Mouse (Mus musculus): ENCODE measurements at regions not wholly inside any gene's neighbourhood (a gene's known extent, or its start where the extent isn't known, plus 50 kb on each side); places are given as distances from the start of the nearest gene placed in this dataset.

DNA sequence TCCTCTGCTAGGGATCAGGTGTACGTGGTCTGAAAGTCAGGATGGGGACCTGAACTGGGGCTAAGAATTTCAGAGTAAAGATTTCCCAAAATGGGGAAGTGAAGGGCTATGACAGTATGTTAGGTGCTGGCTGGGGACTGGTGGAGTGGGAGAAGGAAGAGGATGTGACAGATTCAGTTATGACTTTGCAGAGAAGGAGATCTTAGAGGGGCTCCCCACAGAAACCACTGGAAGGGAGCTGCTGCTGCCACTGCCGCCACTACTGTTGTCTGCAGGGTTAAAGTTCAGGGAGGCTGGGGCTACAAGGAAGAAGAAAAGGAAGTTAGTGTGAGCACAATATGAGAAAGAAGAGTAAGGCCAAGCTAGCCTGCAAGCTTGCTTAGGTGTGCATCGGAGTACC, 53.7 kb upstream of the Armc3 start:
- Histone ChIP-seq H3K4me1 (ENCODE audit: control insufficient read depth, low read depth, low read length) (no peaks in the 10 kb centered on the region), H3K4me2 (ENCODE audit: low read depth, low read length) (no peak overlapping the region), H3K9me3 (replicated peaks; ENCODE audit: control insufficient read depth, low read length) (no peaks in the 10 kb centered on the region), H3K4me3 (ENCODE audit: low read depth, low read length) (no peak overlapping the region), H3K27me3 (ENCODE audit: control insufficient read depth, insufficient read depth, low read depth, low read length) (no peaks in the 10 kb centered on the region), H3K36me3 (ENCODE audit: control insufficient read depth, insufficient read depth) (no peaks in the 10 kb centered on the region), H3K27ac (ENCODE audit: low read length) (no peak overlapping the region), H3K9ac (ENCODE audit: low read depth, low read length) (no peak overlapping the region)
- 27% methylated on average over 3 of the region's 3 CpGs for WGBS (ENCODE audit: insufficient replicate concordance)
- ATAC-seq (ENCODE audit: low read depth): no peak

DNA sequence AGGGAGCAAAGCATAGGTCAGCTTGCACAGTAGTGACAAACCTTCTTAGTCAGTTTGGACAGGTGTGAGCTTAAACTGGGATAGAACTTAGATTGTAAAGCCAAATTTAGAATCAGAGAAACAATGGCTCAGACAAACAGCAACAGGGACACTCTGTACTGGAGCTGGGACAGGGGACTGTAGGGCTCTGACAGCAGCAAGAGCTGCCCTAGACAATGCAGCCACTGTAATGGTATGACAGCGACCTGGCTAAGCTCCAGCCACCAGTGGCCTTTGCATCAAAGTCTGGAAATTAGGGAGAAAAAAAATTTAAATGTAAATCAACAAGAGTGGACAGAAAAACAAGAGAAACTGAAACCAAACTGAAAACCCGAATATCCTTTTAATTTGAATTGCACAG, 53.2 kb upstream of the Armc3 start:
- H3K4me2 ChIP-seq (ENCODE audit: low read depth, low read length): no peak overlapping the region
- ATAC-seq (ENCODE audit: low read depth): no peak
- H3K9me3 ChIP-seq (replicated peaks; ENCODE audit: control insufficient read depth, low read length): no peaks in the 10 kb centered on the region
- no peaks in the 10 kb centered on the region for H3K27me3 ChIP-seq (ENCODE audit: control insufficient read depth, insufficient read depth, low read depth, low read length)
- H3K4me1 ChIP-seq (ENCODE audit: control insufficient read depth, low read depth, low read length): no peaks in the 10 kb centered on the region
- no peak overlapping the region for H3K4me3 ChIP-seq (ENCODE audit: low read depth, low read length)
- 37% methylated on average over 2 of the region's 2 CpGs for WGBS (ENCODE audit: insufficient replicate concordance)
- H3K27ac ChIP-seq (ENCODE audit: low read length): no peak overlapping the region
- H3K9ac ChIP-seq (ENCODE audit: low read depth, low read length): no peak overlapping the region
- no peaks in the 10 kb centered on the region for H3K36me3 ChIP-seq (ENCODE audit: control insufficient read depth, insufficient read depth)

DNA sequence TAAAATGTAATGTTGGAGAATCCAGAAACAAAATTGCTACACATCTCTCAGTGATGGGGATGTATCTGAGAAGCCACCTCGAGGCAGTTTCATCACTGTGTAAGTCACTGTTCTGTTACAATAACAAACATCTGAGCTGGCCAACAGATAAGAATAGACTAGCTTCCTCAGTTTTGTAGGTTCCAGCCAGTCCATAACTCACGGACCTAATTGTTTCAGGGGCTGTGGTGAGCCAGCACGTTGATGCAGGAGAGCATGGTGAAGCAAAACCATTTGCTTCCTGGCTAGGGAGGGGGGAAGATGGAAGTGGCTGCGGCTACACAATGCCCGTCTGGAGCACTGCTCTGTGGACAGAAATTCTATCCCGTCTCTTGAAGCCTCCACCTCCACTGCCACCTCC, 52.8 kb upstream of the Armc3 start:
- H3K4me2 ChIP-seq (ENCODE audit: low read depth, low read length): no peak overlapping the region
- no peak overlapping the region for H3K27ac ChIP-seq (ENCODE audit: low read length)
- H3K27me3 ChIP-seq (ENCODE audit: control insufficient read depth, insufficient read depth, low read depth, low read length): no peaks in the 10 kb centered on the region
- WGBS (ENCODE audit: insufficient replicate concordance): 22% methylated on average over 6 of the region's 6 CpGs
- H3K4me1 ChIP-seq (ENCODE audit: control insufficient read depth, low read depth, low read length): no peaks in the 10 kb centered on the region
- H3K4me3 ChIP-seq (ENCODE audit: low read depth, low read length): no peak overlapping the region
- no peak overlapping the region for H3K9ac ChIP-seq (ENCODE audit: low read depth, low read length)
- ATAC-seq (ENCODE audit: low read depth): no peak
- H3K36me3 ChIP-seq (ENCODE audit: control insufficient read depth, insufficient read depth): no peaks in the 10 kb centered on the region
- no peaks in the 10 kb centered on the region for H3K9me3 ChIP-seq (replicated peaks; ENCODE audit: control insufficient read depth, low read length)

DNA sequence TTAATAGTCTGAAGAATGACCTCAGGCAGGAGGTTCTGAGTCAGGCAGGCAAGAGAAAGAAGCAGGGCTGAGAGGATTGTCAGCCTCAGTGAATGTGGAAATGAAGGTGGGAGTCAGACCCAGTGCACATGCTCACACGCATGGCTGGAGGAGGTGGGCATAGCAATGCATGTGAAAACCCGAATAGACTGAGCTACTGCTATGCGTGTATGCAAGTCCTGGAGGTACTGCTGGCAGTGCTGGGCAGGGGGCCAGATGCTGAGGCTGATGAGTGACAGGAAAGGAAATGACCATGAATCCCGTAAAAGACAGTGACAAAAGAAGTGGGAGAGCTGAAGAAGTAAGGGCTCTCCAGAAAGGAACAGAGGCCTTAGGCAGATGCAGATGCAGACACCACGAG, 50.3 kb upstream of the Armc3 start:
- Histone ChIP-seq H3K4me2 (ENCODE audit: low read depth, low read length) (no peak overlapping the region), H3K4me1 (ENCODE audit: control insufficient read depth, low read depth, low read length) (no peaks in the 10 kb centered on the region), H3K4me3 (ENCODE audit: low read depth, low read length) (no peak overlapping the region), H3K27me3 (ENCODE audit: control insufficient read depth, insufficient read depth, low read depth, low read length) (no peaks in the 10 kb centered on the region), H3K36me3 (ENCODE audit: control insufficient read depth, insufficient read depth) (no peaks in the 10 kb centered on the region), H3K9ac (ENCODE audit: low read depth, low read length) (no peak overlapping the region), H3K27ac (ENCODE audit: low read length) (no peak overlapping the region), H3K9me3 (replicated peaks; ENCODE audit: control insufficient read depth, low read length) (no peaks in the 10 kb centered on the region)
- 59% methylated on average over 5 of the region's 5 CpGs for WGBS (ENCODE audit: insufficient replicate concordance)
- ATAC-seq (ENCODE audit: low read depth): no peak

Measured in liver, embryonic 16.5 days (tissue).